Mouse (Mus musculus) lung, postnatal 36 days (tissue): ENCODE measurements around the gene Slc16a5.
"Not testable (repeated sequence)": the region's sequence is repeated elsewhere in the genome, so short reads cannot be mapped to it uniquely, and the experiment has no call there.

Experiments
- DNase-seq: peaks from one replicate; pipeline ENCODE4 v3.0.0; 2022; ENCODE audit warnings: mixed read lengths

Slc16a5 gene

GRCm38 (mm10) chr11:115448075-115448474, 14.2 kb upstream of the Slc16a5 start:
- DNase-seq = no peak

GRCm38 (mm10) chr11:115448998-115449397, 13.3 kb upstream of the Slc16a5 start:
- DNase-seq = no peak

GRCm38 (mm10) chr11:115450176-115450575, 12.1 kb upstream of the Slc16a5 start:
- DNase-seq = no peak

- DNase-seq = no peak
These were observed 10.5 kb upstream of the Slc16a5 start for GRCm38 (mm10) chr11:115451781-115452241.

GRCm38 (mm10) chr11:115452281-115452860, 9.9 kb upstream of the Slc16a5 start:
- DNase-seq = no peak

- DNase-seq = no peak
These were observed 9.0 kb upstream of the Slc16a5 start for GRCm38 (mm10) chr11:115453306-115453705.

GRCm38 (mm10) chr11:115454822-115455221, 7.5 kb upstream of the Slc16a5 start:
- DNase-seq = not testable (repeated sequence)

GRCm38 (mm10) chr11:115455619-115456018, 6.7 kb upstream of the Slc16a5 start:
- no peak for DNase-seq

GRCm38 (mm10) chr11:115456182-115456581, 6.1 kb upstream of the Slc16a5 start:
- no peak for DNase-seq

- no peak for DNase-seq
These were observed 4.9 kb upstream of the Slc16a5 start for GRCm38 (mm10) chr11:115457405-115457804.

GRCm38 (mm10) chr11:115460976-115461375, 1.3 kb upstream of the Slc16a5 start:
- no peak for DNase-seq

GRCm38 (mm10) chr11:115461846-115462242, 430 bp upstream of the Slc16a5 start:
- no peak for DNase-seq

GRCm38 (mm10) chr11:115463397-115463796, 1.1 kb downstream of the Slc16a5 start:
- no peak for DNase-seq

- no peak for DNase-seq
These were observed 2.6 kb downstream of the Slc16a5 start for GRCm38 (mm10) chr11:115464851-115465250.

GRCm38 (mm10) chr11:115467217-115467618, 4.9 kb downstream of the Slc16a5 start:
- DNase-seq = no peak

GRCm38 (mm10) chr11:115472183-115472582, 9.9 kb downstream of the Slc16a5 start:
- DNase-seq = no peak

GRCm38 (mm10) chr11:115473626-115474275, 11.5 kb downstream of the Slc16a5 start:
- DNase-seq = peak; percentile 99

GRCm38 (mm10) chr11:115475025-115475757, 12.9 kb downstream of the Slc16a5 start, which contains the start of gene Armc7:
Armc7 (plus strand) TSS chr11:115475667.
- peak; percentile 98 for DNase-seq

GRCm38 (mm10) chr11:115475758-115476237, 13.5 kb downstream of the Slc16a5 start:
- DNase-seq = no peak

- DNase-seq = not testable (repeated sequence)
These were observed 14.4 kb downstream of the Slc16a5 start for GRCm38 (mm10) chr11:115476630-115477029.

GRCm38 (mm10) chr11:115477388-115477787, 15.1 kb downstream of the Slc16a5 start:
- not testable (repeated sequence) for DNase-seq

- no peak for DNase-seq
These were observed 16.1 kb downstream of the Slc16a5 start for GRCm38 (mm10) chr11:115478296-115478938.
